Mouse (Mus musculus) adrenal gland, postnatal 4 days (tissue): Measurements from ENCODE around the gene Snn. TPM values are rescaled to one million over a fixed set of nuclear protein-coding genes. Genes with fewer than 3 reads are reported as not detected.
"Not testable (repeated sequence)": the region's sequence is repeated elsewhere in the genome, so short reads cannot be mapped to it uniquely, and the experiment has no call there.

Experiments used
- DNase-seq, 2 experiments: peaks; one replicate each; pipeline ENCODE4 v3.0.0; 2021 to 2022; ENCODE audit warnings: low spot score in 2 of 2, mixed read lengths in 2 of 2
- long read RNA-seq, 2 experiments: library from polyadenylated mRNA; stranded (forward); transcript quantifications; one replicate each; pipeline ENCODE4 v2.0.0; 2021
- total RNA-seq, 2 experiments: library from RNA; stranded (reverse); gene quantifications; 2 replicates each; pipeline ENCODE4 v1.2.3; 2021

Snn gene
- 10 to 100 TPM; 30.7 to 31.1 TPM for total RNA-seq
- long read RNA-seq, experiment 1, transcript Snn-201 (2 exons, 2,872 nt): major isoform, 10 of 14 reads
- long read RNA-seq, experiment 1, partial matches to known transcripts: 0 of 14 reads
- long read RNA-seq, experiment 1, other reads (novel, unspliced or antisense): 4 of 14 reads
- long read RNA-seq, experiment 2, transcript Snn-201 (2 exons, 2,872 nt): major isoform, 11 of 17 reads
- long read RNA-seq, experiment 2, partial matches to known transcripts: 0 of 17 reads
- long read RNA-seq, experiment 2, other reads (novel, unspliced or antisense): 6 of 17 reads

GRCm38 (mm10) chr16:11060645-11061044 is at the start of gene Snn:
TSS of gene Snn (plus strand) at chr16:11060945.
- DNase-seq: no peak

- DNase-seq: no peak
Measured at GRCm38 (mm10) chr16:11011206-11011605, 49.5 kb upstream of the Snn start.

- DNase-seq: no peak
Measured at GRCm38 (mm10) chr16:11011939-11012338, 48.8 kb upstream of the Snn start.

GRCm38 (mm10) chr16:11012571-11013463 is 47.9 kb upstream of the Snn start:
- no peak for DNase-seq

GRCm38 (mm10) chr16:11013464-11014147 is 47.1 kb upstream of the Snn start:
- not testable (repeated sequence) for DNase-seq

DNA sequence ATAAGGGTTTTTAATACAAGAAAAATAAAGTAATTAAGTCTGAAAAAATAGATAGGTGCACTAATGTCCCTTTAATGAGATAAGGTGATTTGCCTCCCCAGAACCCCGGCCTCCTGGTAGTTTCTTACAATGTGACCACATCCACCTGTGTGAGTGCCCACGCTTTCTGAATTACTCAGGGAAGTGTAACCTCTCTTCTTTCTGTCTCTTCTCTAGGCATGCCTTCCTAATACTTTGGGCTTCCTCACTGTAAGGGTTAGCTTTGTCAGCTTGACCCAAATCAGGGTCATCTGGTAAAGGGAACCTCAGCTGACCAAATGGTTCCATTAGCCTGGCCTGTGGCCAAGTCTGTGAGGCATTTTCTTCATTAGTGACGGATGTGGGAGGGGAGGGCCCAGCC is 46.3 kb upstream of the Snn start:
- no peak for DNase-seq

DNA sequence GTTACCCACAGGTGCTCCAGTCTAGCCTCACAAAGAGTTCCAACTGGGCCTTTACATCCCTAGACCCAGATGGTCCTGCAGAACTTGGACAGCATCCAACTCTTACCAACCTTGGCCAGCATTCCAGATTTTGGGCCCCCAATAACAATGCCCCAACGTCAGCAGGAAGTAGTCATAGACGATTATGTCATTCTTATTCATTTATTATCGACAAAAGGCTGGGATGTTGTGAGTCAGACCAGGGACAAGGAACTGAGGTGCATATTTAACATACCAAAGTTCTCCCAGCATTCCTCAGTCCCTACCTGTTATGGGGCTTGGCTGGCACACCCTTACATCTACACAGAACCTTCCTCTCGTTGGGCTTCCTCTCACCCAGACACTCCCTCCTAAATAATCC is 44.4 kb upstream of the Snn start:
- DNase-seq: no peak

DNA sequence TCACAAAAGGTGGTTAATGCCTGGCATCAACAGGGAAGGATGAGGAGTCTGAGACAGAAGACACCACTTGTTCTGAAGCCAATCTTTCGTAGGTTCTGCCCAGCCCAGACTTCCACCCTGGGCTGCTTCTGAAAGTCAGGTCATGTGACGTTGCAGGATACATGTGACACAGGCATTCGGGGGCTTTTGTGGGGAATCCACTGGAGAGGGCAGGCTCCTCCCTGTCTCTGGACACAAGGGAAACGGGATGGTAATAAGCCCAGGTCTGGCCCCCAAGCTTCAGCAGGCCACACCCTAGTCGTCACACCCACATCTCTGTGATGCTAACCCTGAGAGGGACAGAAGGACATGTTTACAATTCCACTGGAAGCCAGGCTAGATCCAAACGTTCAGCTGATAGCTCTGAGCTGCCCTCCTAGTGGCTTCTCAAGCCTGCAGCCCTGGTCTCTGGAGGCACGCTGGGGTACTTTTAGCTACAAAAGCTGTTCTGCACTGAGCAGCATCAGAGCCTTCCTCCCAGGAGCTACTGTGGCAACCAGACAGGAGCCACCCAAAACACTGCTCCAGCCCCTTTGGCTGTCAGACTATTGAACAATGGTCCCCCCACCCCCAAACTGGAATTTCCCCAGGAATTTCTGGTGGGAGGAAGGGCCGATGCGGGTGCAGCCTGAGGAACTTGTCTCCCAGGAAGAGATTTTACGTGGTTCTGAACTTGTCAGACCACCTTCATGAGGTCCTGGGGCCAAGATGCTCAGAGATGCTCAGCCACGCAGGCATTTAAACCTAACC is 42.7 kb upstream of the Snn start:
- DNase-seq: no peak

DNA sequence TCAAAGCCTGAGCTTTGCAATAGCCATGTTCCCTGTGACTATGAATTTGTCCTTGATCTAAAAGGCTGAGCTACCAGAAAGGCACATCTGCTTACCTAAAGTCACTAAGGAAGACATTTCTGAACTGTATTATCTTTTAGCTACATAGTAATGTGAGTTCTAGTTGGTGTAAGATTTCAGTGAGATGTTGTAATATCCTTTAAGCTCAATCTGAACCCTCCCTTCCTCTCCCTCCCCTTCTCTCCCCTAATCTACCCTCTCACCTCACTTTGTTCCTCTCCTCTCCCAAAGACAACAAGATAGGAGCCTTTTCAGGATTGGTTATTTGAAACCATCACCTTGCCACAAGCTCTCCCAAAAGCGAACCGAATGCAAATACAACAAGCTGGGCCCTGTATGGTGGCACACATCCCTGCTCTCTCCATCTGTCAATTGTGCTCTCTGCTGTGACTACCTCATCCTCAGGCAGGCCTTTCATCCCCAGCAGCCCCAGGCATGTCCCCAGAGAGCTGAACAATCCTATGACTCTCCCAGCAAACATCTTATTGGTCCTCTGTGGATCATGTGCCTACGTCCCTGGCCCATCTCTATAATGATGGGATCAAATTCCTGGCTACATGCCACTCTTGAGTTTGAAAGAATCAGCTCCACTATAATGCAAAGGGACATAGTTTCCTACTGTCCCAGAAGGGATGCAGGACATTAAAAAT is 39.2 kb upstream of the Snn start:
- no peak for DNase-seq

DNA sequence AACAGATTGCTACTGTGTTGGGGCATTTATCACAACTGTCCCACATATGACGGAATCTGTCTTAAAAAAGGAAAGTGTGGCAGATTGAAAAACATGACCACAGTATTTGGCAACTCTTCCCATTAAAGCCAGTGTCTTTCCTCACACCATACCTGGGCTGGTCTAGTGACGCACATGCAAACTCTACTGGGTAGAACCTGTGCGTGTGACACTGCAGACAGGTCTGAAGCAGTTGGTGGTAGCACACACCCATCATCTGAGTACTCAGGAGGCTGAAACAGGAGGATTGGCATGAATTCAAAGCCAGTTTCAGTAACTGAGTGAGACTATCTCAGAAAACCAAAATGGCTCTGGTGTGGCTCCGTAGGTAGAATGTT is 38.6 kb upstream of the Snn start:
- DNase-seq: no peak

- no peak for DNase-seq
Measured at GRCm38 (mm10) chr16:11023618-11024017, 37.1 kb upstream of the Snn start.

GRCm38 (mm10) chr16:11024841-11025240 is 35.9 kb upstream of the Snn start:
- no peak for DNase-seq

DNA sequence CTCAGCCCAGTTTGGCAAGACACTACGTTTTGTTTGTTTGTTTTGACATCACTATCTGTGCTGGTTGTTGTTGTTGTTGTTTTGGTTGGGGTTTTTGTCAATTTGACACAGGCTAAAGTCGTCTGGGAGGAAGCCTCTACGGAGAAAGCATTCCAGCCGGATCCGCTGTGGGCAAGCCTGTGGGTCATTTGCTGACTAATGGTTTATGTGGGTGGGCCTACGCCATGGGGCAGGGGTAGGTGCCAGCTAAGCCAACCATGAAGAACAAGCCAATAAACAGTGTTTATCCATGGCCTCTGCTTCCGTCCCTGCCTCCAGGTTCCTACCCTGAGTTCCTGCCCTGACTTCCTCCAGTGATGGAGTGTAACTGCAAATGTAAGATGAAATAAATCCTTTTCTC is 32.5 kb upstream of the Snn start:
- no peak for DNase-seq

- DNase-seq: no peak
Measured at GRCm38 (mm10) chr16:11030844-11031243, 29.9 kb upstream of the Snn start.

DNA sequence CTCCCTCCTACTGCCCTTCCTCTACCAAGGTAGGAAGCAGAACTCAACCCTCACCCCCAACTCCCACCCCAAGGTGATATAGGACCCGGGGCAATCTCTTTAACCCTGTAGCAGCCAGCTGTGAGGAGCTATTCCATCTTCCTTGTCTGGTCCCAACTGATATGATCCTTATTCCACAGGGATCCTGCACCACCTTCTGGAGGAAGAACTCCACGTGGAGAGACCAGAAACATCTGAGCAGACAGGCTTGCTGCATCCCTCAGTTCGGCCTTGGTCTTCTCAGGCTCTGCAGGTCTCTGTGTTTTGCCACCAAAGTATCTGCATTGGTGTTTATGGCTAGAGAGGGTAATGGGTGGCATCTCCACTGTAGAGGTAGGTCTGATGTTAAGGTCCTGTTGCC is 29.4 kb upstream of the Snn start:
- DNase-seq: no peak

DNA sequence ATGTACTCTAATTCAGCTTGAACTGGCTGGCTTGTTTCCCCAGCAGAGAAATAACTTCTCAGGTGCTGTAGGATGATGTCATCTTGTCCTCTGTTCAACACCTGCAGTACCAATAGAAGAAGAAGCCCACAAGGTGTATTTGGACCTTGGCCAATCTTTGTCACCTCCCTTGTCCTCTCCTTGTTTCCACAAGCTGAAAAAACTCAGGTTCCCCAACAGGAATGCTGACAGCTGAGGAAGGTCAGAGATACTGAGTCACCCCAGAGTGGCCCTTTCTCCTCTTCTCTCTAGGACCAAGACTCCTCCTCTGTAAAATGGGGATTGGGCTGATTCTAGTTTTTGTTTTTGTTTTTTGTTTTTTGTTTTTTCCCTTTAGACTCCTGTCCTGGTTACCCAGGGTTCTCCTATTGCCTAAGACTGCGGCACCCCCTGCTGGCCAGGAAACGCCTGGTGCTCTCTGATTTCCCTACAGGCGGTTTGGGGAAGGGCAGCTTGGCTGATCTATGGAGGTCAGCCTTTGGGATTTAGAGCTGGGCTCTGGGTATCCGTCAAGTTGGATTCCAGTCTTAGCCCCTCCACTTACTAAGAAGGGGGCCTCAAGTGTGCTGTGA is 26.4 kb upstream of the Snn start:
- DNase-seq: peak; percentile 64 to 77

- no peak for DNase-seq
Measured at GRCm38 (mm10) chr16:11035273-11035672, 25.5 kb upstream of the Snn start.

GRCm38 (mm10) chr16:11035790-11036431 is 24.8 kb upstream of the Snn start:
- DNase-seq: peak in 1 of 2 experiments; percentile 44

GRCm38 (mm10) chr16:11040603-11041002 is 20.1 kb upstream of the Snn start:
- no peak for DNase-seq

DNA sequence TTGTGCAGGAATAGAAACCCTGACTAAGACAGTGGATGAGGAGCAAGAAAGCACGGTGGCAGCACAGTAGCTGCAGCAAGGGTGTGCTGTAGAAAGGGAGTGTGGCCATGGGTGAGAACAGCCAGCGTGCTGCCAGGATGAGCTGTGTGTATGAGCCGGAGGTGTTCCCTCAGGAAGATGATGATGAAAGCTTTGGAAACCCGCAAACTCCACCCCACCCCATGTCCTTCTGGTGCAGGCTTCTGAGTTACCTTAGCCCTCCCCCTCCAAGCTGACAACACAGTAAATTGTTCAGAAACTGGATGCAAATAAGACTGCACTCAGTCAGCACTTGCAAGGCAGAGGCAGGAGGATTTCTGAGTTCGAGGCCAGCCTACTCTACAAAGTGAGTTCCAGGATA is 17.5 kb upstream of the Snn start:
- no peak for DNase-seq
